Mouse (Mus musculus) megakaryocyte, embryonic 14.5 days (primary cell): ENCODE measurements around the gene Limd1.

Experiments
- FLI1 ChIP-seq: IDR thresholded peaks from 2 replicates; pipeline ENCODE4 v1.6.1; 2012; ENCODE audit warnings: low read length, inconsistent platforms, mixed read lengths
- GATA1 ChIP-seq: IDR thresholded peaks from 3 replicates; pipeline ENCODE4 v1.6.1; 2012; ENCODE audit warnings: mixed read lengths, low read length, inconsistent platforms, borderline replicate concordance

GRCm38 (mm10) chr9:123429863-123430262, 48.6 kb upstream of the Limd1 start:
- TF ChIP-seq GATA1 (no peak), FLI1 (no peak)
